Mouse (Mus musculus): ENCODE results near the gene Pramel6. TPM values are rescaled to one million over a fixed set of nuclear protein-coding genes. Genes with fewer than 3 reads are reported as not detected.
"Not testable (repeated sequence)": the region's sequence is repeated elsewhere in the genome, so short reads cannot be mapped to it uniquely, and the experiment has no call there.

Pramel6 gene
- not detected in 2 replicates for polyA plus RNA-seq (2012; rRNA removed)
- polyA plus RNA-seq (2014; fragmentation: Nextera tagmentation; extraction: Ambion mirVana), result not detected in 2 replicates

- H3K4me3 ChIP-seq (replicated peaks; ENCODE audit: low read length), result no peak within 1 kb of the TSS
- ATAC-seq (ENCODE audit: low FRiP score, low read depth) (no peak), DNase-seq (ENCODE audit: low spot score) (no peak)
- no peaks in the 10 kb centered on the region for H3K27me3 ChIP-seq (ENCODE audit: control insufficient read depth, insufficient read depth, low read length)
- no peaks in the 10 kb centered on the region; the same call in 1 of the 2 replicates for H3K9me3 ChIP-seq (ENCODE audit: control insufficient read depth, low read length)
- no peaks in the 10 kb centered on the region for H3K36me3 ChIP-seq (ENCODE audit: control insufficient read depth, insufficient read depth, low read length)
- no peak within 1 kb of the TSS for H3K9ac ChIP-seq (ENCODE audit: low read depth, low read length, severe bottlenecking)
- H3K27ac ChIP-seq (replicated peaks; ENCODE audit: low read depth, low read length), result no peak within 1 kb of the TSS
- 87% methylated on average over 6 of the region's 6 CpGs for WGBS
- H3K4me2 ChIP-seq (replicated peaks; ENCODE audit: low read depth, low read length, severe bottlenecking), result no peak within 1 kb of the TSS
- H3K4me1 ChIP-seq (ENCODE audit: control insufficient read depth, insufficient read depth, low read length), result no peaks in the 10 kb centered on the region
- TF ChIP-seq POLR2A (IDR thresholded peaks at IDR 0.05; ENCODE audit: borderline replicate concordance, extremely low read depth, insufficient read depth, insufficient read length), result no peak
Measured at GRCm38 (mm10) chr2:87506265-87506664, at the start of gene Pramel6. Gene Pramel6, plus strand, starts transcription at chr2:87506565.

- ATAC-seq (ENCODE audit: low FRiP score, low read depth), result no peak
- Histone ChIP-seq H3K27me3 (ENCODE audit: control insufficient read depth, insufficient read depth, low read length) (no peaks in the 10 kb centered on the region), H3K4me1 (ENCODE audit: control insufficient read depth, insufficient read depth, low read length) (no peaks in the 10 kb centered on the region), H3K9me3 (ENCODE audit: control insufficient read depth, low read length) (no peaks in the 10 kb centered on the region), H3K9ac (ENCODE audit: low read depth, low read length, severe bottlenecking) (no peak overlapping the region), H3K36me3 (ENCODE audit: control insufficient read depth, insufficient read depth, low read length) (no peaks in the 10 kb centered on the region), H3K4me2 (replicated peaks; ENCODE audit: low read depth, low read length, severe bottlenecking) (no peak overlapping the region), H3K27ac (replicated peaks; ENCODE audit: low read depth, low read length) (no peak overlapping the region), H3K4me3 (replicated peaks; ENCODE audit: low read length) (no peak overlapping the region)
- 87% methylated on average over 4 of the region's 4 CpGs for WGBS
- TF ChIP-seq POLR2A (IDR thresholded peaks at IDR 0.05; ENCODE audit: borderline replicate concordance, extremely low read depth, insufficient read depth, insufficient read length), result no peak
- no peak for DNase-seq (ENCODE audit: low spot score)
Measured at GRCm38 (mm10) chr2:87461769-87462168, 44.6 kb upstream of the Pramel6 start.

- TF ChIP-seq POLR2A (IDR thresholded peaks at IDR 0.05; ENCODE audit: borderline replicate concordance, extremely low read depth, insufficient read depth, insufficient read length), result no peak
Measured at GRCm38 (mm10) chr2:87480207-87480606, 26.2 kb upstream of the Pramel6 start.

DNA sequence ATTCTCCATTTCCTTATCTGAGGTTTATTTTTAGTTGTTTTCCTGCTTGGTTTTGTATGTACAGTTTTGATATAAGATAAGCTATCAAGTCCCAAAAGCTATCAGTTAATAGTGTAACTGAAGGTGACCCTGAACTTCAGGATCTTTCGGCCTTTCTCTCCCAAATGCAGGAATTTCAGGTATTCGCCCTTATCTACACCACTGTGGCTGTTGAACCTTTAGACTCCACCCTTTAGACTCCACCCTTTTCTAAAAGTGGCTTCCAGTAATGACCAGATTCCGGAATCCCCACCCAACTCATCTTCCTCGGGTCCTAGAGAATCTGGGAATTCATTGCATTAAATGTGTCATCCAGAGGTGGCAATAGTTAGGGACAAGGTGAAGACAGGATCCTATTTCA, 25.2 kb upstream of the Pramel6 start:
- DNase-seq (ENCODE audit: low spot score) (no peak), ATAC-seq (ENCODE audit: low FRiP score, low read depth) (no peak)
- 84% methylated on average over 4 of the region's 4 CpGs for WGBS
- no peaks in the 10 kb centered on the region for H3K9me3 ChIP-seq (ENCODE audit: control insufficient read depth, low read length)
- no peaks in the 10 kb centered on the region for H3K36me3 ChIP-seq (ENCODE audit: control insufficient read depth, insufficient read depth, low read length)
- H3K27ac ChIP-seq (replicated peaks; ENCODE audit: low read depth, low read length), result no peak overlapping the region
- no peaks in the 10 kb centered on the region for H3K4me1 ChIP-seq (ENCODE audit: control insufficient read depth, insufficient read depth, low read length)
- no peak for TF ChIP-seq POLR2A (IDR thresholded peaks at IDR 0.05; ENCODE audit: borderline replicate concordance, extremely low read depth, insufficient read depth, insufficient read length)
- no peak overlapping the region for H3K4me3 ChIP-seq (replicated peaks; ENCODE audit: low read length)
- no peak overlapping the region for H3K9ac ChIP-seq (ENCODE audit: low read depth, low read length, severe bottlenecking)
- H3K4me2 ChIP-seq (replicated peaks; ENCODE audit: low read depth, low read length, severe bottlenecking), result no peak overlapping the region
- H3K27me3 ChIP-seq (ENCODE audit: control insufficient read depth, insufficient read depth, low read length), result no peaks in the 10 kb centered on the region

More at GRCm38 (mm10) chr2:87480207-87480606, 26.2 kb upstream of the Pramel6 start:
- Histone ChIP-seq H3K36me3 (ENCODE audit: control insufficient read depth, insufficient read depth, low read length) (no peaks in the 10 kb centered on the region), H3K9ac (ENCODE audit: low read depth, low read length, severe bottlenecking) (no peak overlapping the region), H3K4me1 (ENCODE audit: control insufficient read depth, insufficient read depth, low read length) (no peaks in the 10 kb centered on the region), H3K4me3 (replicated peaks; ENCODE audit: low read length) (no peak overlapping the region), H3K27me3 (ENCODE audit: control insufficient read depth, insufficient read depth, low read length) (no peaks in the 10 kb centered on the region), H3K9me3 (ENCODE audit: control insufficient read depth, low read length) (no peaks in the 10 kb centered on the region), H3K4me2 (replicated peaks; ENCODE audit: low read depth, low read length, severe bottlenecking) (no peak overlapping the region), H3K27ac (replicated peaks; ENCODE audit: low read depth, low read length) (no peak overlapping the region)
- no peak for DNase-seq (ENCODE audit: low spot score)
- no peak for ATAC-seq (ENCODE audit: low FRiP score, low read depth)

GRCm38 (mm10) chr2:87482276-87482675, 24.1 kb upstream of the Pramel6 start:
- H3K9ac ChIP-seq (ENCODE audit: low read depth, low read length, severe bottlenecking), result no peak overlapping the region
- no peak for TF ChIP-seq POLR2A (IDR thresholded peaks at IDR 0.05; ENCODE audit: borderline replicate concordance, extremely low read depth, insufficient read depth, insufficient read length)
- no peak overlapping the region for H3K4me3 ChIP-seq (replicated peaks; ENCODE audit: low read length)
- H3K4me2 ChIP-seq (replicated peaks; ENCODE audit: low read depth, low read length, severe bottlenecking), result no peak overlapping the region
- H3K36me3 ChIP-seq (ENCODE audit: control insufficient read depth, insufficient read depth, low read length), result no peaks in the 10 kb centered on the region
- ATAC-seq (ENCODE audit: low FRiP score, low read depth), result no peak
- WGBS, result 76% methylated on average over 2 of the region's 2 CpGs
- no peak overlapping the region for H3K27ac ChIP-seq (replicated peaks; ENCODE audit: low read depth, low read length)
- DNase-seq (ENCODE audit: low spot score), result no peak
- no peaks in the 10 kb centered on the region for H3K4me1 ChIP-seq (ENCODE audit: control insufficient read depth, insufficient read depth, low read length)
- no peaks in the 10 kb centered on the region for H3K9me3 ChIP-seq (ENCODE audit: control insufficient read depth, low read length)
- no peaks in the 10 kb centered on the region for H3K27me3 ChIP-seq (ENCODE audit: control insufficient read depth, insufficient read depth, low read length)

GRCm38 (mm10) chr2:87496993-87497392, 9.4 kb upstream of the Pramel6 start, which contains the start of gene Pramel7:
Gene Pramel7, minus strand, starts transcription at chr2:87497093.
- not testable (repeated sequence) for H3K4me1 ChIP-seq (ENCODE audit: control insufficient read depth, insufficient read depth, low read length)
- WGBS, result 96% methylated on average over 3 of the region's 5 CpGs

More at GRCm38 (mm10) chr2:87496993-87497392, 9.4 kb upstream of the Pramel6 start, which contains the start of gene Pramel7:
- H3K27ac ChIP-seq (replicated peaks; ENCODE audit: low read depth, low read length); H3K9me3 ChIP-seq (ENCODE audit: control insufficient read depth, low read length); H3K36me3 ChIP-seq (ENCODE audit: control insufficient read depth, insufficient read depth, low read length); H3K4me3 ChIP-seq (replicated peaks; ENCODE audit: low read length); DNase-seq (ENCODE audit: low spot score); H3K27me3 ChIP-seq (ENCODE audit: control insufficient read depth, insufficient read depth, low read length); ATAC-seq (ENCODE audit: low FRiP score, low read depth); H3K4me2 ChIP-seq (replicated peaks; ENCODE audit: low read depth, low read length, severe bottlenecking); H3K9ac ChIP-seq (ENCODE audit: low read depth, low read length, severe bottlenecking): not testable (repeated sequence)

Measured in limb, embryonic 14.5 days (tissue).